Mouse (Mus musculus) testis, postnatal 10 days (tissue): ENCODE measurements at regions not wholly inside any gene's neighbourhood (a gene's known extent, or its start where the extent isn't known, plus 50 kb on each side); places are given as distances from the start of the nearest gene placed in this dataset.
A peak's percentile ranks its signal among the peaks of the same experiment; 100 is the strongest.

Source experiments
- DNase-seq: peaks from one replicate; pipeline ENCODE4 v3.0.0; 2021; ENCODE audit warnings: low spot score

DNA sequence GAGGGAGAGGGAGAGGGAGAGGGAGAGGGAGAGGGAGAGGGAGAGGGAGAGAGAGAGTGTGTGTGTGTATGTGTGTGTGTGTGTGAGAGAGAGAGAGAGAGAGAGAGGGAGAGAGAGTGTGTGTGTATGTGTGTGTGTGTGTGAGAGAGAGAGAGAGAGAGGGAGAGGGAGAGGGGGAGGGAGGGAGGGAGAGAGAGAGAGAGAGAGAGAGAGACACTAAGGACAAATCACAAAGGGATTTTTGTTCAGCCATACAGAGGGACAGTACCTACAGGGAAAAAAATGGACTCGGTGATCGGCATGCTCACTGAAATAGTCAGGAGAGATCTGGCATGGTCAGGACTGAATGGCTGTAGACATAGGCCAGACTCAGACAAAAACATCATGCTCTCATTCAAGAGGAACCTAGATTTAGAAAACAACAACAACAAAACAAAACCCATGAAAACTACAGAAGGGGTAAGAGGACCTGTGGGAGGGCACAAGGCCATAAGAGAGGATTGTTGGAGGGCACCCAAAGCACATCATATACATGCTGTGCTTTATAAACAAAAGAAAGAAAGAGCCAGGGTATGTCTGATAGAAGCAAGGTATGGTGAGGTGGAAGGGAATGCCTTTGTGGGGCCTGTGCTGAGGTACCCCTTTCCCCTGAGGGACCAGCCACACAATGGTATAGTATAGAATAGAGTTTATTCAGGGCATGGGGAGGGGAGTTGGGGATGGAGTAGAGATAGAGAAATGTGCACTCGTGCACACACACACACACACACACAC is 127.0 kb upstream of the Med14 start:
- DNase-seq, result no peak

DNA sequence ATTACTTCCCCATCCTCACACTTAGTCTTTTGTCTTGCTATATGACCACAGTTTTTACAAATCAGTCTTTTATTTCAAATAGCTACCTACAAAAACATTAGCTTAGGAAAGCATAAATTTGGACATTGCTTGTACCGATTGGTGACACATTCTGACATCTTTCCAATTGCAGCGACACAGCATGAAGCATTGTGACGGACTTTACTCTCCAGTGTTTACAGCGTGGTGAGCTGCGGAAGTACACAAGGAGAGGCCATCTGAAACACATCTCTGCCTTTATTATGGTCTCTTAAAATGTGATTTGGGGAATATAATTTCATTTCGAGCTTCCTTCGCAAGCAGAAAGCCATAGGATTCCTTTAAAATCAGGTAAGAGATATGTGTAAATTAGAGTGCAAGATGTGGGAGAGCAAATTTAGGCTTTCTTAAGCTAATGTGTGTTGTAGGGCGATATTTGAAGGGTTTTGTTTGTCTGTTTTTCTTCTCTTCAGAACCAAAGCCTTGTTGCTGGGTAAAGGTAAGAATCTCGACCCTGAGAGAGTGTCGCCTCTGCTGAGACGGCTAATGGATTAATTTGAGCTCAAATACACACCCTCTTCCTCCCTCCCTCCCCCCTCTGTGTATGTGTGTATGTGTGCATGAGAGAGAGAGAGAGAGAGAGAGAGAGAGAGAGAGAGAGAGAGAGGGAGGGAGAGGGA is 126.3 kb upstream of the Med14 start:
- no peak for DNase-seq

GRCm38 (mm10) chrX:12887516-12887915 is 125.6 kb upstream of the Med14 start:
- no peak for DNase-seq

DNA sequence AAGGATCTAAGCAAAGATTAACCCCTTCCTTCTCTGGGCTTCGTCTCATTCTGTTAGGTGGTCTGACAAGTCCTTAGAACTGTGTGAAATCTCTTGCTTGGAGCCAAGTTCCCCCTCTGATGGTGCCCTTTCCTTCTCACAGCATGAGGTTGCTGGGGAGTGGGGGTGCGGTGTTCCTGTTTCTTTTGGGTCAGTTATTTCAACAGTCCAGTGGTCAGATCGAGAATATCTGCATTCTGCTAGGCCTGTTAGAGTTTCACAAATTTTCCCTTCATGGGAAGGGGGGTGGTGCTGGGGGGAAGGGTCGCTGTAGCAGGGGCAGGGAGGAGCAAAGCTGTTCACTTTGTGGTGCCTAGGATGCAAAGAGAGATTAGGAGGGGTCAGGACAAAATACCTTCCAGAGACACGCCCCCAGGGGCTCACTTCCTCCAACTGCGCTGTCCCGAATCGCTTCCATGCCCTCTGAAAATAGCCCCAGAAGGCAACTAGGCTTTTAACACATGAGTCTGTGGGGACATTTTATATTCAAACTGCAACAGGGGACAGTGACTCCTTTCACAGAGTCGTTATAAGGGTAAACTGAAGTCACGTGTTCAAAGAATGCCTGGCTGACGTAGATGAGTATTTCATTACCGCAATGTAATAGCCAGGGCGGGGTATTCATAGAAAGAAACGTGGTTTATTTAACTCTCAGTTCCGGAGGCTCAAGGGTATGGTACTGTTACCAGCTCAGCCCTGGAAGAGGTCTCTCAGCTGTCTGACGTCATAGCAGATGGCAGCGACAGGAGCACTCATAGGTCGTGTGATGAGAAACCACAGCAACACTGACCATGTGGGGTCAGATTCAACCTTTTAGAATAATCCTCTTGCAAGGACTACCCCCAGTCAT is 124.5 kb upstream of the Med14 start:
- DNase-seq, result no peak

GRCm38 (mm10) chrX:12879233-12879632 is 117.4 kb upstream of the Med14 start:
- no peak for DNase-seq

GRCm38 (mm10) chrX:12877506-12877905 is 115.6 kb upstream of the Med14 start:
- no peak for DNase-seq

DNA sequence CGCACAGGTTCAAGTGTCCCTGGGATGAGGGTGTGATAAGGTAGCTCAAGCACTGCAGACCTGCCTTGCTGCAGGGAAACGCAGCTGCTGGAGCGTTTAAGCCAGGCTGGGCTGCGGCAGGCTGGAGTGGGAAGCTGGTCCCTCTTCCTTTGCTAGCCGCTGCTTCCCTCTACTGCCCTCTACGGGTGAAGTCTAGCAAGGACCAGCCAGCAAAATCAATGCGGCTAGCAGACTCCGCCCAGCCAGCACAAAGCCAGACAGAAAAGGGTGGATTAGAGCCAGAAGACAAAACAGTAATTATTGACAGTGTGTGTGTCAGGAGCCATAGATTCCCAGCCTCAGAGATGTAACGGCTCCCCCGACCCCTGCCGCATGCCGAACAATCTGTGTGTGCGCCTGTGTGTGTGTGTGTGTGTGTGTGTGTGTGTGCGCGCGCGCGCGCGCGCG is 111.8 kb upstream of the Med14 start:
- DNase-seq, result peak; percentile 75

- DNase-seq, result no peak
These were observed 111.4 kb upstream of the Med14 start for GRCm38 (mm10) chrX:12873230-12873629.

GRCm38 (mm10) chrX:12866885-12867498 is 105.1 kb upstream of the Med14 start:
- no peak for DNase-seq

GRCm38 (mm10) chrX:12866176-12866575 is 104.3 kb upstream of the Med14 start:
- no peak for DNase-seq

- no peak for DNase-seq
These were observed 98.3 kb upstream of the Med14 start for GRCm38 (mm10) chrX:12860168-12860567.

- DNase-seq, result no peak
These were observed 96.9 kb upstream of the Med14 start for GRCm38 (mm10) chrX:12858757-12859156.

GRCm38 (mm10) chrX:12857881-12858755 is 96.2 kb upstream of the Med14 start:
- DNase-seq, result peak; percentile 45

GRCm38 (mm10) chrX:12855425-12855824 is 93.6 kb upstream of the Med14 start:
- no peak for DNase-seq

DNA sequence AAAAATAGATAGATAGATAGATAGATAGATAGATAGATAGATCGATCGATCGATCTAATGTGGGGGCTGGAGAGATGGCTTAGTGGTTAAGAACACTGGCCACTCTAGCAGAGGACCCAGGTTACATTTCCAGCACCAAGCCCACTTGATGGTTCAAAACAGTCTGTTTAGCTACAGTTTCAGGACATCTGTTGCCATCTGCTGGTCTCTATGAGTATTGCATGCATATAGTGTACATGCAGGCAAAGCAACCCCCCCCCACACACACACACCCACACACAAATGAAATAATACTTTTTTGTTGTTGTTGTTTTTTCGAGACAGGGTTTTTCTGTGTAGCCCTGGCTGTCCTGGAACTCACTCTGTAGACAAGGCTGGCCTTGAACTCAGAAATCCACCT is 89.8 kb upstream of the Med14 start:
- DNase-seq, result no peak

- no peak for DNase-seq
These were observed 82.6 kb upstream of the Med14 start for GRCm38 (mm10) chrX:12844431-12844830.

DNA sequence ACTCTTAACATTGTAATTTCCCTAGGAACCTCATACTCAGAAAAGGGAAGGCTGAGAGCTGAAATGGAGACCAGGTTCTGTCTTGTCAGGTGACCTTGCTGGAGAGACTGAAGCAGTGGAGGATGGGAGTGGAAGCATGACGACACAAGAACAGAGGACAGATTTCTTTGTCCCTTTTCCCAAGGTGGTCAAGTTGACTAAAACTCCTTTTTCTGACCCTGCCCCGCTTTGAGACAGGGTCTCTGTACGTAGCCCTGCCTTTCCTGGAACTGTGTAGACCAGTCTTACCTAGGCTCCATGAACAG is 79.1 kb upstream of the Med14 start:
- DNase-seq, result no peak

DNA sequence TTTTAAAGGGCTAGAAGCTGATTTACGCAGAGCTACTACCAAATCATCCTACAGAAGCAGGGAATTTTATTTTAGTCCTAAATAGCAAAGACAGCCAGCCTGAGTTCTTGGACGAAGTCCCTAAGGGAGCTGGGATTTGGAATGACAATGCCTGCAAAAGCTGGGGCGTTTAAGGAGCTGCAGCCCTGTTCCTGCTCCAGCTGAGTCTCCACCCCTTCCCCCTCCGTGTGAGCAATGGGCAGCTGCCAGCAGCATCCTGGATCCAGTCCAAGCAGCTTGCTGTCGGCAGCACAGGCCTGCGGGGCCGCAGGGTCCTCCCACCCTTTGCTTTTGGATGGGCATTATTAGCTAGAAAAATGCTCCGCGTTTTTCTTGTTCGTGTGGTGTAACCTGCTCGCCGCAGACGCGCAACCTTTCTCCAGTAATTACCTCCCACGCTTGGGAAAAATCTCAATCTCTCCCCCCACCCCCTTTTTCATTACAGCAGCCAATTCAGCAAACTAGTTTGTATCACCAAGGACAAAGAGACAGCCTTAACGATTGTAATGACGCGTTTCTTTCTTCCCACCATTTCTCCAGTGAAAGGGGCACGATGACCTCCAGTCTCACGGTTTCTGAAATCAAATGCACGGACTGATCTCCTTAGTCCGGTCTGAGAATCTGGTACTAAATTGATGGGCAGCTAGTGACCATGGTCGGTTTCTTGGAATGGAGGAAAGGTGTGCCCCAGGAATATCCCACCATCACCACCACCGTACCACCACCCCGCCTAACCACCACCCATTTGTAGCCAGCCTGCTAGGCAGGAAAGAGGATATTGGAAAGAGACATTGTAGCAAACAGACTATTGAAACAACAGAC is 78.5 kb upstream of the Med14 start:
- peak; percentile 90 for DNase-seq

DNA sequence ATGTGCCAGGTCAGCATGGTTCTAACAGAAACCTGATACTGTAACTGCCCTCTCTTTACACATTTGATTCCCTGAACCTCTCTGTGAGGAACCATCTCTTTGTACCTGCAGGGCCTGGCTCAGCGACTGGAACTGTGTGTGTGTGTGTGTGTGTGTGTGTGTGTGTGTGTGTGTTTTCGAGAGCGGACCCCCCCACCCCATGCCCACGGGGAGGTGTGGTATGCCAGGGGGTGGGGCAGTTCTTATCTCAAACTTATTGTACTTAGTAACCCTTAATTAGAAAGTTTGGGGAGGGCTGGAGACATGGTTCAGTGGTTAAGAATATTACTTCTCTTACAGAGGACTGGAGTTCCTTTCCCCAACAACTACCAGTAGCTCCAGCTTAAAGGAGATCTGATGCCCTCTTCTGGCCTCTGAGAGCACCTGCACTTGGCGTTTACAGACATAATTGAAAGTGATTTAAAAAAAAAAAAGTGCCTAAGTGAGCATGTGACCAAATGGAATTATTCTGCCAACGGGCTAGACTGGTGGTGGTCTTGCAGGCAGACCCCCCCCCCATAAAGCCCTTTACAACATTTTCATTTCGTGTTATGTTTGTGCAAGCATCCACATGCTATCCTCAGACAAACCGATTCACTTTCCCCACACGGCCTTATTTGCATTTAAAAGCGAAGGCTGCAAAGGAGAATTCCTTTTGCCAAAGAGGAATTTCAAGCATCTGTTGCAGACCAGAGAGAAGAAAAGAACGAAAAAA is 77.7 kb upstream of the Med14 start:
- DNase-seq, result peak; percentile 43

- DNase-seq, result no peak
These were observed 75.9 kb upstream of the Med14 start for GRCm38 (mm10) chrX:12837821-12838220.
